Mouse (Mus musculus): Measurements from ENCODE around the gene Polr2b. TPM values are rescaled to one million over a fixed set of nuclear protein-coding genes. Genes with fewer than 3 reads are reported as not detected.

Gene Polr2b
- polyA plus RNA-seq, 2 experiments: 25.7 to 33.6 TPM

DNA sequence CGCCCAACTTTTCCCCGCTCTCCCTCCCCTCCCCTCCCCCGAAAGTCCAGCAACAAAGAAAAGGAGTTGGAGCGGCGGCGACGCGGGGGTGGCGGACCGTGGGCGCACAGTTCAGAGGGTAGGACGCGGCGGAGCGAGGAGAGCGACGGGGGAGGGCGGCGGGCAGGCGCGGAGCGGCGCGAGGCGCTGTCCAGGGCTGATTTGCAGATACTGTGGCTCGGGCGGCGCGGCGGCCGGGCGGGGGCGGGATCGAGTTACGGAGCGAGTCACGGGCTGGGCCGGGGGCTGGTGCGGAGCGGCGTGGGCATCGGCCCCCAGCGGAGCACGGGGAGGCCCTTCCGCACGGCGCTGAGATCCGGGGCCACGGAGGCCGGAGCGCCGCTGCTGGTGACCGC lies 44.3 kb upstream of the Polr2b start:
- peak overlapping the region; percentile 55 for H3K27ac ChIP-seq
- no peaks in the 10 kb centered on the region for H3K9me3 ChIP-seq (ENCODE audit: control insufficient read depth, low read length)
- under 1% methylated on average over 30 of the region's 53 CpGs for WGBS (ENCODE audit: insufficient replicate concordance)
- peak overlapping the region; percentile 81 for H3K4me2 ChIP-seq (ENCODE audit: low read depth)
- no peaks in the 10 kb centered on the region for H3K27me3 ChIP-seq (ENCODE audit: control insufficient read depth, insufficient read depth, low read length)
- H3K4me1 ChIP-seq (replicated peaks; ENCODE audit: control insufficient read depth in 2 of 2, insufficient read depth in 2 of 2, low read length in 1 of 2): peaks cover 0 to 8% of the 10 kb centered on the region in 2 experiments; a peak in 3 of 4 replicates
- peak overlapping the region; percentile 80 to 85 for H3K4me3 ChIP-seq (ENCODE audit: insufficient read depth in 1 of 2, low read depth in 2 of 2, low read length in 2 of 2)
- DNase-seq (ENCODE audit: low read depth in 3 of 3, low spot score in 3 of 3): peak; percentile 31 to 42 (median 41)
- H3K36me3 ChIP-seq (replicated peaks; ENCODE audit: control insufficient read depth, insufficient read depth, low read depth): no peaks in the 10 kb centered on the region
- peak; percentile 86 for ATAC-seq (ENCODE audit: insufficient read depth)
- TF ChIP-seq EP300 (IDR thresholded peaks at IDR 0.05; ENCODE audit: low read depth) (no peak), CTCF (IDR thresholded peaks at IDR 0.05; ENCODE audit: low read depth) (no peak)
- peak overlapping the region; percentile 71 for H3K9ac ChIP-seq (replicated peaks)

DNA sequence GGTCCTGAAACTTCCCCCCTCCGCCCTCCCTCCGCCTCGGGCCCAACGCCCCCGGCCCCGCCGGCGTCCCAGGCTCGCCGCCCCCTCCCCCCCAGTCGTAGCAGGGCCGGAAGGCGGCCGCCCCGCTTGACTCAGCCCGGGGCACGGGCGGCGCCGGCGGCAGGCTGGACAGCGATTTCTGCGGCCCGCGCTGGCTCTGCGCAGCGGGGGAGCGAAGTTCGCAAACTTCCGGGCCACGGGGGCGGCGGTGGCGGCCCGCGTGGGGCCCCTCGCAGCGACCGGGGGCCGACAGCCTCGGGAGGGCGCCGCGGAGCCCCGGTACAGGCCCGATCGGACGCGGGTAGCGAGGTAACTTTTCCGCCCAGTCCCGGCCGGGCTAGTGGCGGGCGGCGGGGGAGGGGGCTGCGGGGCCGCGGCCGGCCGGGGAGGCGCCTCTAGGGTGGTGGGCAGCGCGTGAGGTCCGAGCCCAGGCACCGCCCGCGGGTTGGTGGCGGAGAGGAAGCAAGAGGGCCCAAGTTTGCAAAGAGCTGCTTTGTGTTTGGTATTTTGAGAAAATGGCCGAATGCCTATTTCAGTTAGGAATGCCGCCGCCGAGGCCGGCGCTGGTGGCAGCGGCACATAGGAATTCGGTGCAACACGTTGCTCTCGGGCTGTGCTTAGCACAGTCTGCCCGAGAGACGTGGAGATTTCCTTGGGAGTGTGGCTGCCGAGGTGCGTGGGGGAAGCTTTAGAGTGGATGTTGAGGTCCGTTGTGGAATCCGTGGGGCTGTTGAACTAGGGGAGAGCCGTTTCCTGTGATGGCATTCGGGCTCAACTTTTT lies 43.7 kb upstream of the Polr2b start:
- ATAC-seq (ENCODE audit: insufficient read depth) (peak; percentile 63), DNase-seq (ENCODE audit: low read depth in 3 of 3, low spot score in 3 of 3) (peak in 1 of 3 experiments; percentile 14)
- H3K27me3 ChIP-seq (ENCODE audit: control insufficient read depth, insufficient read depth, low read length): no peaks in the 10 kb centered on the region
- peak overlapping the region; percentile 80 to 85 for H3K4me3 ChIP-seq (ENCODE audit: insufficient read depth in 1 of 2, low read depth in 2 of 2, low read length in 2 of 2)
- TF ChIP-seq EP300 (IDR thresholded peaks at IDR 0.05; ENCODE audit: low read depth) (no peak), CTCF (IDR thresholded peaks at IDR 0.05; ENCODE audit: low read depth) (no peak)
- WGBS (ENCODE audit: insufficient replicate concordance): 0% methylated on average over 79 of the region's 87 CpGs
- H3K27ac ChIP-seq: peak overlapping the region; percentile 55
- H3K36me3 ChIP-seq (replicated peaks; ENCODE audit: control insufficient read depth, insufficient read depth, low read depth): no peaks in the 10 kb centered on the region
- H3K9ac ChIP-seq (replicated peaks): peak overlapping the region; percentile 71
- H3K9me3 ChIP-seq (ENCODE audit: control insufficient read depth, low read length): no peaks in the 10 kb centered on the region
- H3K4me2 ChIP-seq (ENCODE audit: low read depth): peak overlapping the region; percentile 81
- H3K4me1 ChIP-seq (replicated peaks; ENCODE audit: control insufficient read depth in 2 of 2, insufficient read depth in 2 of 2, low read length in 1 of 2): peaks cover 0 to 6% of the 10 kb centered on the region in 2 experiments; a peak in 3 of 4 replicates

DNA sequence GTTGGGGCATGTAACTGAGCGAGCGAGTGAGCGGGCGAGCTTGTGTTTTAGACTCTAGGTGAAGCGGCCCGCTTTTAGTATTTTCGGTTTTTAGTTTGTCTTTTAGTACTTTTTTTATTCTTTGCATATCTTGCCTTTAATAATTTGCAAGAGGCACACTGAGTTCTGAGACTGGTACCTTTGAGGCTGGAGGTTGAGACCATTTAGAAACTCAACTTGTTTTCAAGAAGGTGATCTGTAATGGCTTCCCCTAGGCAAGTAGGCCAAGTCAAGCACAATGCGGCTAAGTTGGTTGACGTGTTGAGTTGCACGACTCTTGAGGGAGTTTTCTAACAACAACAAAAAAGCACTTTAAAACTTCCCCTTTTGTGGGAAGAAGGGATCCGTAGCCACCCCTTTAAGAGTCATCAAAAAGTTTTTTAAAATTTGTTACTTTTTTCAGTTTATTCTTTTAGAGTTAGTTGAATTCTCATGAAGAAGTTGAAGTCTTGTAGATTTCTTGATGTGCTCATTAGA lies 43.0 kb upstream of the Polr2b start:
- H3K4me3 ChIP-seq (ENCODE audit: insufficient read depth in 1 of 2, low read depth in 2 of 2, low read length in 2 of 2): peak overlapping the region; percentile 80 to 85
- no peaks in the 10 kb centered on the region for H3K36me3 ChIP-seq (replicated peaks; ENCODE audit: control insufficient read depth, insufficient read depth, low read depth)
- peak overlapping the region; percentile 81 for H3K4me2 ChIP-seq (ENCODE audit: low read depth)
- WGBS (ENCODE audit: insufficient replicate concordance): under 1% methylated on average over 11 of the region's 11 CpGs
- H3K9ac ChIP-seq (replicated peaks): peak overlapping the region; percentile 71
- H3K4me1 ChIP-seq (replicated peaks; ENCODE audit: control insufficient read depth in 2 of 2, insufficient read depth in 2 of 2, low read length in 1 of 2): peaks cover 0 to 6% of the 10 kb centered on the region in 2 experiments; a peak in 3 of 4 replicates
- H3K27me3 ChIP-seq (ENCODE audit: control insufficient read depth, insufficient read depth, low read length): no peaks in the 10 kb centered on the region
- no peak for TF ChIP-seq CTCF (IDR thresholded peaks at IDR 0.05; ENCODE audit: low read depth)
- no peak for TF ChIP-seq EP300 (IDR thresholded peaks at IDR 0.05; ENCODE audit: low read depth)
- peak overlapping the region; percentile 54 for H3K27ac ChIP-seq
- DNase-seq (ENCODE audit: low read depth in 3 of 3, low spot score in 3 of 3): peak in 1 of 3 experiments; percentile 36
- no peaks in the 10 kb centered on the region for H3K9me3 ChIP-seq (ENCODE audit: control insufficient read depth, low read length)
- ATAC-seq (ENCODE audit: insufficient read depth): no peak

DNA sequence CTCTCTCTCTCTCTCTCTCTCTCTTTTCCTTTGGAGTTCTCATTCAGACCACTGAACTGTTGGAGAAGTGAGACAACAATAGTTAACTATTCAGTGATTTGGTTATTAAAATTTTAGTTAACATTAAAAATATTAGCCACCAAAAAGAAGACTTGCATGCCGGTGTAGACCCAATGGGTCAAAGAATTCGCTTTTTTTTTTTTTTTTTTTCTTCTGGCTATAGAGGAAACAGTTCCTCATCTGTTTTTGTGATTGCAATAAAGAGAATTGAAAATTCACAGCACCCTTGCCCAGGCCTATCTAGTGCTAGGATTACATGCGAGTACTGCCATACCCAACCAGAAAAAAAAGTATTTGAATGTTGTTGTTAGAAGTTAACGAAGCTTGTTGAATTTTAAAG lies 42.5 kb upstream of the Polr2b start:
- H3K4me3 ChIP-seq (ENCODE audit: insufficient read depth in 1 of 2, low read depth in 2 of 2, low read length in 2 of 2): peak overlapping the region in 1 of 2 experiments; percentile 80; a peak in 2 of 4 replicates
- no peak overlapping the region for H3K27ac ChIP-seq
- ATAC-seq (ENCODE audit: insufficient read depth): no peak
- WGBS (ENCODE audit: insufficient replicate concordance): 66% methylated on average over 4 of the region's 4 CpGs
- peak overlapping the region; percentile 81 for H3K4me2 ChIP-seq (ENCODE audit: low read depth)
- H3K36me3 ChIP-seq (replicated peaks; ENCODE audit: control insufficient read depth, insufficient read depth, low read depth): no peaks in the 10 kb centered on the region
- H3K4me1 ChIP-seq (replicated peaks; ENCODE audit: control insufficient read depth in 2 of 2, insufficient read depth in 2 of 2, low read length in 1 of 2): peaks cover 0 to 6% of the 10 kb centered on the region in 2 experiments; a peak in 3 of 4 replicates
- H3K9ac ChIP-seq (replicated peaks): no peak overlapping the region; the same call in 1 of the 2 replicates
- DNase-seq (ENCODE audit: low read depth in 3 of 3, low spot score in 3 of 3): no peak
- no peaks in the 10 kb centered on the region for H3K27me3 ChIP-seq (ENCODE audit: control insufficient read depth, insufficient read depth, low read length)
- TF ChIP-seq EP300 (IDR thresholded peaks at IDR 0.05; ENCODE audit: low read depth): no peak
- no peaks in the 10 kb centered on the region for H3K9me3 ChIP-seq (ENCODE audit: control insufficient read depth, low read length)

DNA sequence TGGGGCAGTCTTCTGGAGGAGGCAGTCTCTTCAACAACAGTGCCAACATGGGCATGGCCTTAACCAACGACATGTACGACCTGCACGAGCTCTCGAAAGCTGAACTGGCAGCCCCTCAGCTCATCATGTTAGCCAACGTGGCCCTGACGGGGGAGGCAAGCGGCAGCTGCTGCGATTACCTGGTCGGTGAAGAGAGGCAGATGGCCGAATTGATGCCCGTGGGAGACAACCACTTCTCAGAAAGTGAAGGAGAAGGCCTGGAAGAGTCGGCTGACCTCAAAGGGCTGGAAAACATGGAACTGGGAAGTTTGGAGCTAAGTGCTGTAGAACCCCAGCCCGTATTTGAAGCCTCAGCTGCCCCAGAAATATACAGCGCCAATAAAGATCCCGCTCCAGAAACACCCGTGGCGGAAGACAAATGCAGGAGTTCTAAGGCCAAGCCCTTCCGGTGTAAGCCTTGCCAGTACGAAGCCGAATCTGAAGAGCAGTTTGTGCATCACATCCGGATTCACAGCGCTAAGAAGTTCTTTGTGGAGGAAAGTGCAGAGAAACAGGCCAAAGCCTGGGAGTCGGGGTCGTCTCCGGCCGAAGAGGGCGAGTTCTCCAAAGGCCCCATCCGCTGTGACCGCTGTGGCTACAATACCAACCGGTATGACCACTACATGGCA lies 41.9 kb upstream of the Polr2b start:
- Histone ChIP-seq H3K9me3 (ENCODE audit: control insufficient read depth, low read length) (no peaks in the 10 kb centered on the region), H3K4me1 (replicated peaks; ENCODE audit: control insufficient read depth in 2 of 2, insufficient read depth in 2 of 2, low read length in 1 of 2) (peaks cover 0 to 6% of the 10 kb centered on the region in 2 experiments; a peak in 3 of 4 replicates), H3K4me2 (ENCODE audit: low read depth) (no peak overlapping the region), H3K27me3 (ENCODE audit: control insufficient read depth, insufficient read depth, low read length) (no peaks in the 10 kb centered on the region), H3K9ac (replicated peaks) (no peak overlapping the region), H3K4me3 (ENCODE audit: insufficient read depth in 1 of 2, low read depth in 2 of 2, low read length in 2 of 2) (no peak overlapping the region), H3K27ac (no peak overlapping the region), H3K36me3 (replicated peaks; ENCODE audit: control insufficient read depth, insufficient read depth, low read depth) (no peaks in the 10 kb centered on the region; the same call in 1 of the 2 replicates)
- TF ChIP-seq CTCF (IDR thresholded peaks at IDR 0.05; ENCODE audit: low read depth) (no peak), EP300 (IDR thresholded peaks at IDR 0.05; ENCODE audit: low read depth) (no peak)
- ATAC-seq (ENCODE audit: insufficient read depth) (no peak), DNase-seq (ENCODE audit: low read depth in 3 of 3, low spot score in 3 of 3) (no peak)
- 91% methylated on average over 30 of the region's 30 CpGs for WGBS (ENCODE audit: insufficient replicate concordance)
